Mouse (Mus musculus): ENCODE data around the gene Acaa1a. TPM values are rescaled to one million over a fixed set of nuclear protein-coding genes. Genes with fewer than 3 reads are reported as not detected.

The Acaa1a gene
- 85.4 and 92.0 TPM in 2 replicates for polyA plus RNA-seq (2014; fragmentation: Nextera tagmentation; extraction: Ambion mirVana)

GRCm38 (mm10) chr9:119339558-119340211 lies at the start of gene Acaa1a:
Gene Acaa1a (plus strand): TSS chr9:119339676.
- Histone ChIP-seq H3K9me3 (ENCODE audit: control insufficient read depth, low read length) (no peaks in the 10 kb centered on the region), H3K27me3 (ENCODE audit: control insufficient read depth, insufficient read depth, low read length) (peaks cover 5% of the 10 kb centered on the region), H3K4me1 (ENCODE audit: control insufficient read depth, insufficient read depth, low read length) (peaks cover 24% of the 10 kb centered on the region), H3K9ac (replicated peaks; ENCODE audit: low read length) (peak within 1 kb of the TSS; percentile 36; the same call in 1 of the 2 replicates), H3K36me3 (ENCODE audit: control insufficient read depth, insufficient read depth, low read length) (peaks cover 14% of the 10 kb centered on the region), H3K27ac (replicated peaks; ENCODE audit: low read depth, low read length) (peak within 1 kb of the TSS; percentile 82; the same call in 1 of the 2 replicates), H3K4me3 (replicated peaks; ENCODE audit: low read depth, low read length) (peak within 1 kb of the TSS; percentile 68), H3K4me2 (ENCODE audit: low read length) (peak within 1 kb of the TSS; percentile 79)
- WGBS, result 1% methylated on average over 43 of the region's 43 CpGs
- ATAC-seq (ENCODE audit: low FRiP score, low TSS enrichment), result no peak
- DNase-seq, result peak; percentile 66

- no peaks in the 10 kb centered on the region for H3K4me1 ChIP-seq (ENCODE audit: control insufficient read depth, insufficient read depth, low read length)
- H3K9me3 ChIP-seq (ENCODE audit: control insufficient read depth, low read length), result no peaks in the 10 kb centered on the region
- H3K4me2 ChIP-seq (ENCODE audit: low read length), result no peak overlapping the region
- H3K27ac ChIP-seq (replicated peaks; ENCODE audit: low read depth, low read length), result no peak overlapping the region
- H3K36me3 ChIP-seq (ENCODE audit: control insufficient read depth, insufficient read depth, low read length), result no peaks in the 10 kb centered on the region
- no peak overlapping the region for H3K9ac ChIP-seq (replicated peaks; ENCODE audit: low read length)
- ATAC-seq (ENCODE audit: low FRiP score, low TSS enrichment) (no peak), DNase-seq (no peak)
- no peak overlapping the region for H3K4me3 ChIP-seq (replicated peaks; ENCODE audit: low read depth, low read length)
- no peaks in the 10 kb centered on the region for H3K27me3 ChIP-seq (ENCODE audit: control insufficient read depth, insufficient read depth, low read length)
- WGBS, result 72% methylated on average over 3 of the region's 3 CpGs
Measured at GRCm38 (mm10) chr9:119290791-119291190, 48.7 kb upstream of the Acaa1a start.

GRCm38 (mm10) chr9:119297696-119298095 lies 41.8 kb upstream of the Acaa1a start:
- 90% methylated on average over 6 of the region's 6 CpGs for WGBS
- DNase-seq (no peak), ATAC-seq (ENCODE audit: low FRiP score, low TSS enrichment) (no peak)
- H3K9ac ChIP-seq (replicated peaks; ENCODE audit: low read length), result no peak overlapping the region
- no peaks in the 10 kb centered on the region for H3K9me3 ChIP-seq (ENCODE audit: control insufficient read depth, low read length)
- H3K4me1 ChIP-seq (ENCODE audit: control insufficient read depth, insufficient read depth, low read length), result no peaks in the 10 kb centered on the region
- H3K27ac ChIP-seq (replicated peaks; ENCODE audit: low read depth, low read length), result no peak overlapping the region
- H3K27me3 ChIP-seq (ENCODE audit: control insufficient read depth, insufficient read depth, low read length), result no peaks in the 10 kb centered on the region
- no peak overlapping the region for H3K4me2 ChIP-seq (ENCODE audit: low read length)
- H3K4me3 ChIP-seq (replicated peaks; ENCODE audit: low read depth, low read length), result no peak overlapping the region
- H3K36me3 ChIP-seq (ENCODE audit: control insufficient read depth, insufficient read depth, low read length), result peaks cover 15% of the 10 kb centered on the region; the same call in 1 of the 2 replicates

GRCm38 (mm10) chr9:119298563-119298962 lies 40.9 kb upstream of the Acaa1a start:
- no peak for ATAC-seq (ENCODE audit: low FRiP score, low TSS enrichment)
- H3K9ac ChIP-seq (replicated peaks; ENCODE audit: low read length), result no peak overlapping the region
- WGBS, result 95% methylated on average over 3 of the region's 3 CpGs
- H3K4me3 ChIP-seq (replicated peaks; ENCODE audit: low read depth, low read length), result no peak overlapping the region
- no peak for DNase-seq
- H3K36me3 ChIP-seq (ENCODE audit: control insufficient read depth, insufficient read depth, low read length), result peaks cover 15% of the 10 kb centered on the region; the same call in 1 of the 2 replicates
- H3K27ac ChIP-seq (replicated peaks; ENCODE audit: low read depth, low read length), result no peak overlapping the region
- no peak overlapping the region for H3K4me2 ChIP-seq (ENCODE audit: low read length)
- no peaks in the 10 kb centered on the region for H3K4me1 ChIP-seq (ENCODE audit: control insufficient read depth, insufficient read depth, low read length)
- no peaks in the 10 kb centered on the region for H3K9me3 ChIP-seq (ENCODE audit: control insufficient read depth, low read length)
- no peaks in the 10 kb centered on the region for H3K27me3 ChIP-seq (ENCODE audit: control insufficient read depth, insufficient read depth, low read length)

GRCm38 (mm10) chr9:119305863-119306262 lies 33.6 kb upstream of the Acaa1a start:
- ATAC-seq (ENCODE audit: low FRiP score, low TSS enrichment) (no peak), DNase-seq (no peak)
- no peaks in the 10 kb centered on the region for H3K9me3 ChIP-seq (ENCODE audit: control insufficient read depth, low read length)
- no peaks in the 10 kb centered on the region for H3K4me1 ChIP-seq (ENCODE audit: control insufficient read depth, insufficient read depth, low read length)
- H3K27ac ChIP-seq (replicated peaks; ENCODE audit: low read depth, low read length), result no peak overlapping the region
- H3K4me2 ChIP-seq (ENCODE audit: low read length), result no peak overlapping the region
- H3K9ac ChIP-seq (replicated peaks; ENCODE audit: low read length), result no peak overlapping the region
- H3K4me3 ChIP-seq (replicated peaks; ENCODE audit: low read depth, low read length), result no peak overlapping the region
- peaks cover 15% of the 10 kb centered on the region; the same call in 1 of the 2 replicates for H3K36me3 ChIP-seq (ENCODE audit: control insufficient read depth, insufficient read depth, low read length)
- no peaks in the 10 kb centered on the region for H3K27me3 ChIP-seq (ENCODE audit: control insufficient read depth, insufficient read depth, low read length)
- 89% methylated on average over 7 of the region's 7 CpGs for WGBS

- Histone ChIP-seq H3K36me3 (ENCODE audit: control insufficient read depth, insufficient read depth, low read length) (no peaks in the 10 kb centered on the region), H3K9ac (replicated peaks; ENCODE audit: low read length) (no peak overlapping the region), H3K4me3 (replicated peaks; ENCODE audit: low read depth, low read length) (no peak overlapping the region), H3K9me3 (ENCODE audit: control insufficient read depth, low read length) (no peaks in the 10 kb centered on the region), H3K27ac (replicated peaks; ENCODE audit: low read depth, low read length) (no peak overlapping the region), H3K27me3 (ENCODE audit: control insufficient read depth, insufficient read depth, low read length) (no peaks in the 10 kb centered on the region), H3K4me1 (ENCODE audit: control insufficient read depth, insufficient read depth, low read length) (no peaks in the 10 kb centered on the region), H3K4me2 (ENCODE audit: low read length) (no peak overlapping the region)
- 96% methylated on average over 1 of the region's 1 CpGs for WGBS
- DNase-seq, result no peak
- no peak for ATAC-seq (ENCODE audit: low FRiP score, low TSS enrichment)
Measured at GRCm38 (mm10) chr9:119309067-119309466, 30.4 kb upstream of the Acaa1a start.

- no peaks in the 10 kb centered on the region for H3K9me3 ChIP-seq (ENCODE audit: control insufficient read depth, low read length)
- no peaks in the 10 kb centered on the region for H3K4me1 ChIP-seq (ENCODE audit: control insufficient read depth, insufficient read depth, low read length)
- H3K9ac ChIP-seq (replicated peaks; ENCODE audit: low read length), result no peak overlapping the region
- H3K4me3 ChIP-seq (replicated peaks; ENCODE audit: low read depth, low read length), result no peak overlapping the region
- H3K4me2 ChIP-seq (ENCODE audit: low read length), result no peak overlapping the region
- DNase-seq, result no peak
- no peaks in the 10 kb centered on the region for H3K27me3 ChIP-seq (ENCODE audit: control insufficient read depth, insufficient read depth, low read length)
- ATAC-seq (ENCODE audit: low FRiP score, low TSS enrichment), result no peak
- no peak overlapping the region for H3K27ac ChIP-seq (replicated peaks; ENCODE audit: low read depth, low read length)
- no peaks in the 10 kb centered on the region for H3K36me3 ChIP-seq (ENCODE audit: control insufficient read depth, insufficient read depth, low read length)
- WGBS, result 91% methylated on average over 10 of the region's 10 CpGs
Measured at GRCm38 (mm10) chr9:119313096-119313495, 26.4 kb upstream of the Acaa1a start.

GRCm38 (mm10) chr9:119318891-119319290 lies 20.6 kb upstream of the Acaa1a start:
- no peak for ATAC-seq (ENCODE audit: low FRiP score, low TSS enrichment)
- Histone ChIP-seq H3K4me1 (ENCODE audit: control insufficient read depth, insufficient read depth, low read length) (peaks cover 15% of the 10 kb centered on the region), H3K27me3 (ENCODE audit: control insufficient read depth, insufficient read depth, low read length) (no peaks in the 10 kb centered on the region), H3K36me3 (ENCODE audit: control insufficient read depth, insufficient read depth, low read length) (no peaks in the 10 kb centered on the region), H3K9ac (replicated peaks; ENCODE audit: low read length) (no peak overlapping the region), H3K27ac (replicated peaks; ENCODE audit: low read depth, low read length) (no peak overlapping the region), H3K4me3 (replicated peaks; ENCODE audit: low read depth, low read length) (no peak overlapping the region), H3K9me3 (ENCODE audit: control insufficient read depth, low read length) (no peaks in the 10 kb centered on the region), H3K4me2 (ENCODE audit: low read length) (no peak overlapping the region)
- no peak for DNase-seq
- WGBS, result 94% methylated on average over 1 of the region's 1 CpGs

GRCm38 (mm10) chr9:119320446-119320845 lies 19.0 kb upstream of the Acaa1a start:
- Histone ChIP-seq H3K9ac (replicated peaks; ENCODE audit: low read length) (no peak overlapping the region), H3K4me3 (replicated peaks; ENCODE audit: low read depth, low read length) (peak overlapping the region; percentile 96; the same call in 1 of the 2 replicates), H3K4me1 (ENCODE audit: control insufficient read depth, insufficient read depth, low read length) (peaks cover 17% of the 10 kb centered on the region), H3K4me2 (ENCODE audit: low read length) (peak overlapping the region; percentile 88), H3K9me3 (ENCODE audit: control insufficient read depth, low read length) (no peaks in the 10 kb centered on the region), H3K27me3 (ENCODE audit: control insufficient read depth, insufficient read depth, low read length) (no peaks in the 10 kb centered on the region), H3K27ac (replicated peaks; ENCODE audit: low read depth, low read length) (no peak overlapping the region), H3K36me3 (ENCODE audit: control insufficient read depth, insufficient read depth, low read length) (no peaks in the 10 kb centered on the region)
- no peak for DNase-seq
- WGBS, result 85% methylated on average over 7 of the region's 7 CpGs
- ATAC-seq (ENCODE audit: low FRiP score, low TSS enrichment), result no peak

Data from midbrain, embryonic 14.5 days (tissue).